Mouse (Mus musculus) adrenal gland, adult 18-20 months (tissue): Measurements from ENCODE around the gene Pip4k2c. TPM values are rescaled to one million over a fixed set of nuclear protein-coding genes. Genes with fewer than 3 reads are reported as not detected.
A peak's percentile ranks its signal among the peaks of the same experiment; 100 is the strongest.

Experiments used
- DNase-seq, 2 experiments: peaks; one replicate each; pipeline ENCODE4 v3.0.0; 2021 to 2022; ENCODE audit warnings: low spot score in 2 of 2
- long read RNA-seq, 2 experiments: library from polyadenylated mRNA; stranded (forward); transcript quantifications; one replicate each; pipeline ENCODE4 v2.0.0; 2021
- total RNA-seq, 2 experiments: library from RNA; stranded (reverse); gene quantifications; 1 replicate in 1 of 2; 2 replicates in 1 of 2; pipeline ENCODE4 v1.2.3; 2021

Gene Pip4k2c
- 10 to 100 TPM; 41.5 to 44.7 TPM for total RNA-seq
- long read RNA-seq, experiment 1, transcript Pip4k2c-201 (10 exons, 3,307 nt), result major isoform, 47 of 60 reads
- long read RNA-seq, experiment 1, partial matches to known transcripts, result 5 of 60 reads
- long read RNA-seq, experiment 1, other reads (novel, unspliced or antisense), result 8 of 60 reads
- long read RNA-seq, experiment 2, transcript Pip4k2c-201 (10 exons, 3,307 nt), result major isoform, 26 of 49 reads
- long read RNA-seq, experiment 2, partial matches to known transcripts, result 3 of 49 reads
- long read RNA-seq, experiment 2, other reads (novel, unspliced or antisense), result 20 of 49 reads

- DNase-seq, result peak; percentile 92 to 94
These were observed at the start of gene Pip4k2c for GRCm38 (mm10) chr10:127211414-127211854. TSS of gene Pip4k2c (minus strand) at chr10:127211585.

DNA sequence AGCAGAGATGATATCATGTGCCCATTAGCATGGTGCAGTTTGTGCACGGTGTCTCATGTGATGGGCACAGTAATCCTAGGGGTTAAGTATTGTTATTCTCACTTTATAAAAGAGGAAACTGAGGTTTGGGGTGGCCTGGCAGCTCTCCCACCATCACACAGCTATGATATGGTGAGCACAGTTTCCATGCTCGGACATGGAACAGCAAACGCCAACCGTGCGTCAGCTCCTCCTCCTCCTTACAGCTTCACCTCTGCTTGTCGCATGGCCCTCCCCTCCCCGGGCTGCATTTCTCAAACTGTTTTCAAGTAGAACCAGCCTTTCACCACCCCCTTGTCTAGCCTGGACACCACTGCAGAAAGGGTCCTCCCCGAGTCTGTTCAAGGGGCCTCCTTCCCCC is 47.1 kb upstream of the Pip4k2c start:
- DNase-seq, result no peak

GRCm38 (mm10) chr10:127257790-127258189 is 46.4 kb upstream of the Pip4k2c start:
- DNase-seq, result no peak

GRCm38 (mm10) chr10:127255625-127256345 is 44.4 kb upstream of the Pip4k2c start:
- peak; percentile 27 to 37 for DNase-seq

DNA sequence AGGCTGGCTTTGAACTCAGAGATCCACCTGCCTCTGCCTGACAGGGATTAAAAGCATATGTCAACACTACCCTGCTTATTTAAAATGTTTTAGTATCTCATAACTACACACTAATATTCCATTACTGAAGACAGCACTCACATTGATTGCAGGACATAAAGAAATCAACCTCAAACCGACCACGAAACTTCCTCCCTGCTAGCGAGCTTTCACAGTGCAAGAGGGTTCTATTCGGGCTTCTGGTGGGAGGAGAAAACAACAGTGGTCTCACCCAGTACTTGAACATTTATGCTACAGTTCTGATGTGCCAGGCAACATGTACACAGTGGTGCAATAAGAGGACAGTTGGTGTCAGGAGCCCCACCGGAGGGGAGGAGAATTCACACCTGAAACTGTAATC is 39.4 kb upstream of the Pip4k2c start:
- no peak for DNase-seq

DNA sequence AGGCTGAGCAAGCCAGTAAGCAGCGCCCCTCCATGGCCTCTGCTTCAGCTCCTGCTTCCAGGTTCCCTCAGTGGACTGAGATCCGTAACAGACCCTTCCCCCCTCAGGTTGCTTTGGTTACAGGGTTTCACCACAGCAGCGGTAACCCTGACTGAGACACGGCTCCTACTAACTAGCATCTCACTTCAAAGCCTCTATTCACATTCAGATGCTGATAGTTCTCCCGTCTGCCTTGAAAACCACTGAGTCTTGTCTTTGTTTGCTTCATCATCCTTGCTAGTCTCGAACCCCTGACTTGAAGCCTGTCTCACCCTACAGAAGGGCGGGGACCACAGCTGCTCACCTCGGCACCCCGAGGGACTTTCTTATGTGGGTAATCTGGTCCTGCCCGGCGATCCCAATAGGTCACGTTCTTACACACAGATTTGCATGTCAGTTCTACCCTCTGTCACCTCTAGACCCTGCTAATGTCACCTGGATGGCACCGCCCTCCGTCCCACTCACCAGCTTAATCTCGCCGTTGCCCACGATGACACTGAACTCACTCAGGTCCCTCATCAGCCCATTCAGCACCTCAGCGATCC is 26.9 kb upstream of the Pip4k2c start:
- DNase-seq, result no peak

DNA sequence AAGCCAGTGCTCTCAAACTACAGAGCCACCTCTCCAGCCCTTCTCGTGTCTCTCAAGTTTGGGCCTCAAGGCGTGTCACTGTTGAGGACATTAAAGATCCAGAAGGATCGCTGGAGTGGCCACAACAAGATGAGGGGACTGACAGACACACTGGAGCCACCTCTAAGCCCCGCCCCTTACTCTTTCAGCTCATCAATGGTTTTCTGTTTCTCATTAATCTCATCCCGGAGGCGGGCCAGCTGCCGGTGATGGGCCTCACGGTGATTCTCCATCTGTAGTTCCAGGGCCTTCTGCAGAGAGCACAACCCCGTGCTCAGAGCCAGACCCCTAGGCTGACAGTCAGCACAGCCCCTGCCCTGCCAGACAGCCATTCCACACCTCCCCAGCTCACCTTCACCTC is 25.2 kb upstream of the Pip4k2c start:
- no peak for DNase-seq

DNA sequence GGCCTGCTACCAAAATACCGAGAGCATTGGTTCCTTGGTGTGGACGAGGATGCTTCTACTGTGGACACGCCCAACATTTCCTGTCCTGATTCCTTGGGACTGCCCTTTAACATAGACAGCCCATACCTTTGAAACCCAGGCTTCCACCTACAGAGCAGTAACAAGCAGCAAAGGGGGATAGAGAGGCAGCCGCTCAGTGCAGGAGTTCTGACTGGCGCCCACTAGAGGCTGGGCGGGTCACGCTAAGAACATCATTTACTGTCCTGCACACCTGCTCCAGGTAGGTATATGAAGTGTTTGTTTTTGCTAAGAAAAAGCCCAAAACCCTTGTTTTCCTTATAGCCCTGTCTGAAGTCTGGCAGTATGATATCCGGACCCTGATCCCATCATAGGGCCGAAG is 21.8 kb upstream of the Pip4k2c start:
- DNase-seq, result no peak

DNA sequence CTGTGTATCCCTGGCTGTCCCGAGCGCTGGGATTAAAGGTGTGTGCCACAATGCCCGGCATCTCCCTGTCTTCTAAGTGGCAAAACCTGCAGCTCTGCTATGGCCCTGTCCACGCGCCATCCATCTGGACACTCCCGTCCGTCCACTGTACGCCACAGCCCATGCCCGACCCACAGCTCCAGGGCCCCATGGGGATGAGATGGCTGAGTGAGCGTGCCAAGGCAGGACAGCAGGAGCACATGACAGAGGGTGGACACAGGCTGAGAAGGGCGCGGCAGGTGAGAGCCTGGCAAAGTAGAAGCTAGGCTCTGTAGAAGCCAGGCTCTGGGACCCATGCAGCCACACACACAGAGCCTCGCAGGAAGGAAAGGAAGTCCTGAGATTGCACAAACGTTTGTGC is 20.4 kb upstream of the Pip4k2c start:
- DNase-seq, result no peak

- no peak for DNase-seq
These were observed 19.3 kb upstream of the Pip4k2c start for GRCm38 (mm10) chr10:127230693-127231092.

GRCm38 (mm10) chr10:127228897-127229296 is 17.5 kb upstream of the Pip4k2c start:
- peak in 1 of 2 experiments; percentile 30 for DNase-seq

DNA sequence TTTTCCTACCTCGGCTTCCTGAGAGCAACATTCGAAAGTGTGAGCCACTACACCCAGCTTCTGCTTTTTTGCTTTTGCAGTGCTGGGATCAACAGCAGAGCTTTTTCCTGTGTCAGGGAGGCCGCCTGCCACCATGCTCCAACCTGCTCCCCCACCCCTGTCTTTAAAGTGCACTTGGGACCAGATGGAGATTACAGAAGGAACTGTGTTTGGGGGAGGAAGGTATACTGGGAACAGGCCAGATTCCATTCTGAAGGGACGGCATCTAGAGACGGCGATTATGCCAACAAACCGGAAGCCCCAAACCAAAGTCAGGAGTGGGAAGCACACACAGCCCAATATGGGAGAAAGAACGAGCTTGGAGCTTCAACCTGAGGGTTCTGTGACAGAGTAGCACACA is 15.8 kb upstream of the Pip4k2c start:
- no peak for DNase-seq

DNA sequence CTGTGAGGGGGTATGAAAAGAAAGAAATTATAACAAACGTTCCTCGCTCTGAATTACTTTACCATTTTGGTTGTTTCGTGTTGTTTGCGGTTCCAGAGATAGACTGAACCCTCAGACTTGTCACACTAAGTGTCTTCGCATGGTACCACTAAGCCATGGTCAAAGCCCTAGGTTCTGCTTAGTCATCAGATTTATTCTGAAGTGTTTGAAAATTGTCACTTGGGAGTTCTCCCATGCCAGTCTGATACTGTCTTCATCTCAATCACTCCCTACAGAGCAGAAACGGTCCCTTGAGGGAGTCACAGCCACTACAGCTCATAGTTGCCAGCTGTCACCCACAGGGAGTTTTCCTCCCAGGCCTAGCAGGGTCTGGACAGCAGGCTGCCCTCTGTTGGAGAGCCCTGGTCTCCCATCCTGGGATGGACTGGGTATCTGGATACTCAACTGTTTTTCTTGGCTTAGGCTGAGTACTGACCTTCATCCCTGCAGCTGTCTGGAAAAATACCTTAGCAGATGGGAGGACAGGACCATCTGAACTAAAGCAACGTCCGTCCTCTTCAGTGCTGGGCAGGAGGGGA is 15.0 kb upstream of the Pip4k2c start:
- DNase-seq, result peak in 1 of 2 experiments; percentile 21

- DNase-seq, result no peak
These were observed 14.3 kb upstream of the Pip4k2c start for GRCm38 (mm10) chr10:127225732-127226131.

GRCm38 (mm10) chr10:127225213-127225612 is 13.8 kb upstream of the Pip4k2c start:
- DNase-seq, result no peak

DNA sequence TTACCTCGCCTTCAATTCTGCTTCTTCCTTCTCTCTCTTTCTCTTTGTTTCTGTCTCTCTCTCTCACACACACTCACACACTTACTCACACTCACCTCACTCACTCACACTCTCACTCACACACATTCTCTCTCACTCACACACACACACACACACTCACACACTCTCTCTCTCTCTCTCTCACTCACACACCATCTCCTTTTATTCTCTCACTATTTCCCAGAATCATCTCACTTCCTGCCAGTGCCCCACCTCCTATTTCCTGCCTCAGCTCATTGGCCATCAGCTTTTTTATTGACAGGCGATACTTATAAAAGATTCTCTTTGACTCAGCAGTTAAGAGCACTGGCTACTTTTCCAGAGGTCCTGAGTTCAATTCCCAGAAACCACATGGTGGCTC is 7.0 kb upstream of the Pip4k2c start:
- no peak for DNase-seq

- DNase-seq, result no peak
These were observed 5.8 kb upstream of the Pip4k2c start for GRCm38 (mm10) chr10:127217177-127217576.

GRCm38 (mm10) chr10:127216456-127216855 is 5.1 kb upstream of the Pip4k2c start:
- DNase-seq, result no peak

DNA sequence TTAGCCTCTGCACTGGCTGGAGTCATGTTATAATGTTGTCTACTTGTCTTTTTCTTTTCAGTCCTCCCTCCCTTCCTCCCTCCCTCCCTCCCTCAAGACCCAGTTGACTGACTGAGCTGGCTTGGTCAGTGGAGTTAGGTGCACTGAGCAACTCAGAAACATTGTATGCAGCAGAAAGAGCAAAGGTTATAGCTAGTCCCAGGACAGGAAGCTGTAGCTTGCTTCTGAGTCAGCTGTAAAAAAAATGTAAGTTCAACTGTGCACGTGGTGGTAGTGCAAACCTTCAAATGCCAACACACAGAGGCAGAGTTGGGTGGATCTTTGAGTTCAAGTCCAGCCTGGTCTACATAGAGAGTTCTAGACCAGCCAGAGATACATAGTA is 3.0 kb upstream of the Pip4k2c start:
- no peak for DNase-seq

- no peak for DNase-seq
These were observed 2.5 kb upstream of the Pip4k2c start for GRCm38 (mm10) chr10:127213704-127214421.

DNA sequence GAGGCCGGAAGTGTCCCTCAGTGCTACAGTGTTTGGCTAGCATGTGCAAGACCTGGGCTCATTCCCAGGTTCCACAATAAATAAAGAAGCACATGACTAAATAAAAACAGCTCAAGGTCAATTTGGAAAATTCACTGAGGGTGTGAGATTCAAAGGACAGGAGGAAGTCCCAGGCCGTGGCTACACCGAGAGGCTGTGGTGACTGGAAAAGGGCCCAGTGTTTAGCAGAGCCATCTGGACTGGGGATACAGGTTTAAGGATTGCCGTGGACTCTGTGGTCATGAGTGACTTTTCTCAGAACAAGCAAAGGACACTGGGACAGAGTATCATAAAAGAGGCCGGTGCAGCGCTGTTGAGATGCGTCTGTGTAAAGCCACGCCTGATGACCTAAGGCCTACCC is 1.9 kb upstream of the Pip4k2c start:
- DNase-seq, result no peak
